Mouse (Mus musculus) urinary bladder, adult 2 months (tissue): Measurements from ENCODE around the gene Cx3cr1. TPM values are rescaled to one million over a fixed set of nuclear protein-coding genes. Genes with fewer than 3 reads are reported as not detected.

Experiments used
- DNase-seq: peaks from one replicate; pipeline ENCODE4 v3.0.0; 2022; ENCODE audit warnings: low spot score
- polyA plus RNA-seq: library from polyadenylated mRNA; depleted of rRNA; stranded (reverse); fragments of >200 nt; gene quantifications from 2 replicates; pipeline ENCODE4 v1.2.3, GENCODE M21; 2012

Gene Cx3cr1
- polyA plus RNA-seq, 1 experiment = 2.9 TPM

- DNase-seq = no peak
Measured at GRCm38 (mm10) chr9:119998776-119999175, 70.9 kb downstream of the Cx3cr1 start.

GRCm38 (mm10) chr9:119996080-119996479, 73.6 kb downstream of the Cx3cr1 start:
- no peak for DNase-seq

GRCm38 (mm10) chr9:119994207-119994606, 75.5 kb downstream of the Cx3cr1 start:
- DNase-seq = no peak

- DNase-seq = no peak
Measured at GRCm38 (mm10) chr9:119993092-119993844, 76.4 kb downstream of the Cx3cr1 start.

DNA sequence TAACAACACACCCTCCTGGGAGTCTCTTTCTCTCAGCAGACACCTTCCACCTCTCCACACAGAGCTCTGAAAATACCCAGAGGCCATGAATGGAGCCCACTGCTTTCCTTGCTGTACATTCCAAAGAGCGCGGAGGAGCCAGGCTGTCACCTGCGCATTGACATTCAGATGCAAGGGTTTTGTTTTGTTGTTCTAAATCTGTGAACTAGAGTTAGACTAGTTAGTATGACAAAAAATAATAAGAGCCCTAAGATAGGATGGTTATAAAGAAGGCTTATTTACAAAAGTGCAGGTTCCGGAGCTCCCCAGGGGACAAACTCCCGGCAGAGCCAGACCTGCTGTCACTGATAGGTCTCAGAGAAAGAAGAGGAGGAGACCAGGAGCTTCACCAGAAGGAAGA, 78.4 kb downstream of the Cx3cr1 start:
- DNase-seq = no peak

- DNase-seq = no peak
Measured at GRCm38 (mm10) chr9:119988304-119988703, 81.4 kb downstream of the Cx3cr1 start.

DNA sequence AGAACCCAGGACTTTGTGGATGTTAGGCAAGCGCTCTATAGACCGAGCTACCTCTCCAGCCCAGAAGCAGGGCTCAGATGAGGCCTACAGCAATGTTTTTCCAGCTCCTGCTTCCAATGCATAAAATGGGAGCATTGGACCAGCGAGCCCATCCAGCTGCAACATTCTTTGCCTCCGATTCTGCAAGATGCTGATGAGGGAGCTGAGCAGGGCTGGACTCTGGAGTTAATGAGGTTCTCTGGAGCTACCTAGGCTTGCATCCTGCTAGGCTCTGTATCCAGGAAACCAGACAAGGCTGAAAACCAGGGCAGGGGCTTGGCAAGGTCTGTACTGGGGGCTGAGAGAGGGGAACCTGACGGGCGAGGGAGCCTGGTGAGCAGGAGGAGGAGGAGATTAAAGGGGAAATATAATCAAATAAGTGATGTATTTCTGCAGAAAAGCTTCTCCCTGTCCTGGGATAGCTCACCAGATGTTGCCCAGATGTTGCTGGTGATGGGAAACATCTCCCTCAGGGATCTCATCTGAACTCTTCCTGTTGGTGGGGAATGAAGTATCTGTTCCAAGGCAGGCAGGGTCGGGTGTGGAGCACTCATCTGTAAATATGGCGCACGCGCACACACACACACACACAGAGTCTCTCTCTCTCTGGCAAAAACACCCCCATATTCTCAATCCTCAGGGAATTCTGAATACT, 83.7 kb downstream of the Cx3cr1 start:
- no peak for DNase-seq

GRCm38 (mm10) chr9:119984536-119985011, 85.1 kb downstream of the Cx3cr1 start, which contains the start of gene Csrnp1:
Csrnp1 (minus strand) TSS chr9:119984658.
- DNase-seq = peak; percentile 24

DNA sequence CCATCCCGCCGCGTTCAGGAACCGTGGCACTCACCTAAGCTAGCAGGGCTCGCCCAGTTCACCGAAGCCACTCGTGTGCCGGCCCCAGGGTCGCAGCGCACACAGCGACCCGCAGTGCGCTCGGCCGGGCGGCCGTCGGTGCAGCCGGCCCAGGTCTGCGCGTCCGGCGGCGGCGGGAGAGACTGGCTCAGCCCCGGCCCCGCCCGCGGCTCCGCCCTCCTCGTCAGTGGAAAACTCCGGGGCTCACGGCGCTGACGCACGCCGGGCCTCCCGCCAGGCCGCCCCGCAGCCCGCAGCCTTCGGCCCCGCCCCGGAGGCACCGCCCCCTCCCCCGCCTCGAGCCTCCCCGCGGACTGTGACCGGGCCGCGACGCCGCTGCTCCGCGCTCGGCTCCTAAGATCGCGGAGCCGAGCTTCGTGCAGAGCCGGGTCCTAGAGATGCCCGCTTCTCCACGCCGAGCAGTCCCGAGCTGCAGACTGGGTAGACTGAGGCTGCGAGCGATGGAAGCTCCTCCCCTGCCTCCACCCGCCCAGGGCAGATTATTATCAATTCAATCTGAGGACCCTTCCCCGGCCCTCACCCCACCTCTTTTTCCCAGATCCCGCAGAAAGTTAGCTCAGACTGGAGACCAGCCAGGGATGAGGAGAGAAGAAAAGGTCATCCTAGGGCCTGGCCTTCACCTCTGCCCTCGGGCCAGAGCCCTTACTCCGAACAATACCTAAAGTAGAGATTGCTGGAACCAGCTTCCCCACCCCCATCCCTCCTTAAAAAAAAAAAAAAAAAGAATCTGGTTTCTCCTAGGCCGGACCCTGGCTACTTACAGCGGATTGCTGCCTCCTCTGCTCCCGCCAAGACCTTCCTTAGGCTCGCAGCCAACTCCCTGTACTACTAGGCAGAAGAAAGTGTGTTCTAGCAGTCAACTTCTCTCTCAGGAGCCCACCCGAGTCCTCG, 85.8 kb downstream of the Cx3cr1 start:
- DNase-seq = peak; percentile 91

DNA sequence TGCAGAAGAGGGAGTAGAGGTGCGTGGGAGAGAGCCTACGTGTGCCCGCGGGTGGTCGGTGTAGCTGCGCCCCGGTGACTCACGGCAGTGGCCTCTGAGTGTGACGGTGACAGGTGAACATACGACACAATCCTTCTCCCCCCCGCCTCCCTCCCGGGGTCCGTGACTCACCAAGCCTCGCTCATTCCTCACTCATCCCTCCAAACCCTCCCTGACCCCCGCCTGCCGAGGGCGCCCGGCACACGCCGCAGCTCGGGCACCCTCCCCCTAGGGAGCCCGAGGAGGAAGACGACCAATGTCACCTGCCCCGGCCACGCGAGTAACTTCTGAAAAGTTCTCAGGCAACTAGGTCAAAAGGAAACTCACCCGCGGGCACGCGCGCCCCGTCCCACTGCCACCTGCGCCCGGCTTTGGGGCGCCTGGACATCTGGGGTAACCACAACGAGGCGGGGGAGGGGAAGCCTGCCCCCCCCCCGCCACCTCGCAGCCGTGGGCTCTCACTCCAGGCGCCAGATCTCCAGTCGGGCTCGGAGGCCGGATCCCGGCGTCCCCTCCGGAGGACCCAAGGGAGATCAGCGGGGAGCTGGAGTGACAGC, 86.6 kb downstream of the Cx3cr1 start:
- peak; percentile 74 for DNase-seq

DNA sequence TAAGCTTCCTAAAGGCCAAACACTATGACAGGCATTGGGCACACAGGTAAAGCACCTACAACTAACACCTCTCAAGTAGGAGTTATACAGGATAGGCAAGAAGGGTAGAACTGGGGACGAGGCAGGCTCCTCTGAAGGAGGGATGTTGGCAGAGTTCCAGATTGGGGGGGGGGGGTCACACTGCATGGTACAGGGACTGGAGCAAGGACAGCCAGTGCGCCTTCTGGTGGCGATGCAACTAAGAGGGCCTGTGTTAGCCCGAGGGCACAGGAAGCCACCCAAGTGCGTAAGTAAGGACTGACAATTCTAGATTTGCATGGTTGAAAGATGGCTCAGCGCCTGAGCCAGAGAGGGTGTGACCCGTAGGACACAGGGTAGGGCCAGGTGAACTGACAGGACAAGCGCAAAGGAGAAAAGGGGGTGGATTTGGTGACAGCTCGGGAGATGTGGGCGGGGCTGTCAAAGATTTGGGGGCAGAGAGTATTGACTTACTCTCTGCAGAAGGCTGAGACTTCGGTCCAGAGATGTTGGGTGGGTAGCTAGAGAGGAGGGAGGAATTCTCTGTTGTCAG, 87.4 kb downstream of the Cx3cr1 start:
- DNase-seq = no peak

DNA sequence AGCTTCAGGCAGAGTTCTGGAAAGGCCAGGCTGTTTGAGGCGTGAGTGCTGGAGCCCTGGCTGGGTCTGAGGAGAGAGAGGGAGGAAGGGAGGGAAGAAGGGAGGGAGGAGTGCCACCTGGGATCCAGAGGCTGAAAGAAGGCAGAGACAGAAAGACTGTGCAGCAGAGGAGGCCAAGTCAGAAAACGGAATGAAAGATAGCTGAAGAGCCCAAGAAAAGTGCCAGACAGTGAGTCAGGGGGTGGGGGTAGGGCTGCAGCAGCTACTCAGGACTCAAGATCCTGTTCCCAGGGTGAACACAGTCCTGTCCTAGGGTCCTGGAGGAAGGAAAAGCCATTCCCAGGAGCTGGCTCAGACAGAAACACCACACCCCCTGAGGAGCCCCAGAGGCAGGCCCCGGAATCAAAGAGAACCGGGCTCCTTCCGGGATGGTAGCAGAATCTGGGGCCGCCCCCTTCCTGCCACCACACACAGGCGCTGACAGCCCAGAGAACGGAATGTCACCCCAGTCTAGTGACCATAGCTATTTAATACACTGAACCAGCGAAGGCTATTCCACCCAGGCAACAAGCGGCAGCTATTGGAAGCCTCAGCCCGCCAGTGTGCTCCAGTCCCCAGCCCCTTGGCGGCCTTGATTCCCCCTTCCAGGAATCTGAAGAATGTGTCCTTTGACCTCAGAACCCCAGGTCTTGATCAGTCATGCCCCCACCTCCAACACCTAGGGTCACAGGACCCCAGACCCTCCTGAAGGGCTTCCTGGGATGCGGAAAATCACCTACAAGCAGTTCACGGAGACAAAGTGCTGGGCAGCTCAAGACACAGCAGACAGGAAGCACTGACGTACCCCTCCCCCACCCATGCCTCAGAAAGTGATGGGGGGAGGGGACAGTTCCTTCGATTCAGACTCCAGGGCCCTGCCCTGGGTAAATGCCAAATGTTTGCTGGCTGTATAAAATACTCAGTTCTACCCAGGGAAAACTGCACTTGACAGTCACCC, 88.2 kb downstream of the Cx3cr1 start:
- DNase-seq = peak; percentile 55

DNA sequence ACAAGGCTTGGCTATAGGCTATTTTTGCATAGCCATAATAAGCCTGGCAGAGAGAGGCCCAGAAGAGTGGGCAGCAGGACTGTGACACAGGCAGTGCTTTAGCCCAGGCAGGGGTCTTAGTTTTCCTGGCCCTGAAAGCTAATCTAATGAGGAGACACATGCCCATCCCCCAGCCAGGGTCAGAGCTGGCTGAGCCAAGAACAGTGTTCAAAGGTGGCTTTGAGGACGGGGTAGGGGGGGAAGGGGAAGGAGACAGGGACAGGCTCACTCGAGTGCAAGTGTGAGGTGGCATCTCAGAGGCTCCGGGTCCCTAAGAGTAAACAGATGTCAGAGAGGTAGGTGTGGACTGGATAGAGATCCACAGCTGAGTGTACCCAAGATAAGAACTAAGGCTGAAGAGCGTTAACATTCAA, 88.9 kb downstream of the Cx3cr1 start:
- no peak for DNase-seq

- DNase-seq = no peak
Measured at GRCm38 (mm10) chr9:119979749-119980148, 89.9 kb downstream of the Cx3cr1 start.

- no peak for DNase-seq
Measured at GRCm38 (mm10) chr9:119978811-119979441, 90.8 kb downstream of the Cx3cr1 start.

DNA sequence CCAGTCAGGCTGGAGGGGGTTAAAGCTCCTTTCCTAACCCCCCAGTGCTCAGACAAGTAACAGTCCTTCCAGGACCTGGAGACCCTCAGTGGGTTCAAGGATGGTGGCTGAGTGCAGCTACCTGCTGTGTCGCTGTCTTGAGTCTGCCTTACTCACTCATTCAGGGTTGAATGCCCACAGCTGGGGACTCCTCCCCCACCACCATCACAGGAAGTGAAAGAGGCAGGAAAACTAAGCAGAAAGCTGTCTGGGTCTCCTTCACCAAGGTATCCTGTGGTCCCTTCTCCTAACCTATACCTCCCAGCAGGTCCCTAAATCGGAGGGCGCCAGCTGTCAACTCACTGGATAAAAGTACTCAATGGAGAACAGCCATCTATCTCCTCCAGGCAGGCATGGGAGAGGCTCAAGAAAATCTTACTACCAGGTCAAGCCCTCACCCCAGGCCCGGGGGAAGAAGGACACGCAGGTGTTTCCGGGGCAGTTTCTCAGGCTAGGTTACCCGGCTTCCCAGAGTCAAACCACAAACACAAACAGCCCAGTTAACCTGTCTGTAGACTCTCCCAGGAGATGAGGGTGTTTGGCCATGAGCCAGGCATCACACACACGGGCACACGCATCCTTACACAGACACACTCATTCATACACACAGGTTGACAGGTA, 91.4 kb downstream of the Cx3cr1 start:
- no peak for DNase-seq

DNA sequence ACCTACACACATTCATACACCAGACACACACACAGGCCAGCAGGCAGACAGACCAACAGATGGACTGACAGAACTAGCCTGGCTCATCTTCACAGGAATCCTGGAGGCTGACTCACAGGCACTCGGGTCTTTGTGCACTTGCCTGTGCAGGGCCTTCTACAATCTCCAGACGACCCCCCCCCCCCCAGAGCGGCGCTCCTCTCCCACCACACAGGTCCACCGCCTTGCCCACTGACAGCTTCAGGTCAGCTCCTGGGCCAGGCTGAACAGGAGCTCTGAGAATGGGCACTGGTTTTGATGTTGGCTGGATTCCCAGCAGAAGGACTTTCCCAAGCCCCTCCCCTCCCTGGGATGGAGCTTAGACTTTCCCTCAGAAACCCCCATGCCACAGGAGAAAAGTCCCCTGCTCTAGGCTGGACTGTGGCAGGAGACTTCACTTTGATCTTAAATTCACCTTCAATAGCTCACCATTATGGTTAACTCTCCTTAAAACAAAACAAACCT, 92.1 kb downstream of the Cx3cr1 start:
- no peak for DNase-seq

DNA sequence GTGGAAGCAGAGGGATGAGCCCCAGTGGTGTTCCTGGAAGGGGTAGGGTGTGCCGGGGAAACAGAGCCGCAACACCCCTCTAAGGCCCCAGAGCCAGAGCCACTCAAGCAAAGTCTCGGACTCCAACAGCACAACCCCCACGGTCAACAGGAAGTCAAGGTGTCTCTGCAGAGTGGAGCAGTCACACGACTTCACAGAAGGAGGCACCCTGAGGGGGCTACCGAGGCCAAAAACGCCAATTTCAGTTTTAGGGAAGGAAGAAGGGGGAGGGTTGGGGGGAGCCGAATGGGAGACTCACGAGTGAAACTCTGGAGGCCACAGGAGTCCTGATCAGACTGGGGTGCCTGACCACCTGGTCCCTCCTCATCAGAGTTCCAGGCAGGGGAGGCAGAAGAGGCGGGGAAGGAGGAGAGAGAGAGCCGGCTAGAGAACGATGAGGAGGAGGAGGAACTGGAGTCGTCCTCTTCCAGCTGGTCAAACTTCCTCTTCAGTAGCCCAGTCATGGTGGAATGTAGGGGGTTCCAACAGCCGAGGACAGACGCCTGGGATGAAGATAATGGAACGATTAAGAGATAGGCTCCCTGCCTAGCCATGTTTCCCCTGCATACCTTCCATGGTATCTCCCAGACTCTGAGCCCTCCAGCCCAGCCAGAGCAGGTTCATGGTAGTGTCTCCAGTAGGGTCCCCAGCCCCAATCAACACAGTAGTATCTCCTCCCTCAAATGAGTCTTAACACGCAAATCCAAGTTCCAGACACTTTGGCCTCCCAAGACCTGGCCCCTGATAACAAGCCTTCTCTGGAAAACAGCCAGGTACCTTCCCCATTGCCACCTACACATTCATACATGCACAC, 92.7 kb downstream of the Cx3cr1 start:
- DNase-seq = no peak
